ENCODE assay signal across 8 mouse cellular contexts in genomic region chr8:95490006-95490405, GRCm38 (mm10). TPM values are rescaled to one million over a fixed set of nuclear protein-coding genes. Genes with fewer than 3 reads are reported as not detected.
DNase-seq lines count a peak whose midpoint lies in the region; ATAC-seq and TF ChIP-seq lines count a peak whose summit lies in the region.

Gene Csnk2a2 (minus strand): TSS chr8:95490039.

- no peak for DNase-seq in spleen, adult 2 months (ENCODE audit: low read depth in 1 of 2, low spot score in 2 of 2)
- DNase-seq in spleen, adult 12 weeks (ENCODE audit: low spot score): no peak
- no peak for DNase-seq in heart, postnatal 0 days (ENCODE audit: low spot score)
- no peak for DNase-seq in limb, embryonic 10.5 days (ENCODE audit: low spot score)
- no peak for DNase-seq in retina, postnatal 1 day
- no peak for DNase-seq in spleen, postnatal 10 days (ENCODE audit: low spot score in 2 of 2)

- no peak within 1 kb of the TSS for H3K27ac ChIP-seq in spleen, adult 2 months (ENCODE audit: insufficient read depth, low read length)
- H3K27ac ChIP-seq in embryonic facial prominence, embryonic 15.5 days (replicated peaks): no peak within 1 kb of the TSS; the same call in 1 of the 2 replicates
- H3K27ac ChIP-seq in heart, postnatal 0 days (ENCODE audit: low read depth): no peak within 1 kb of the TSS
- H3K27ac ChIP-seq in limb, embryonic 10.5 days: peak within 1 kb of the TSS; percentile 93
- 0 out of 2 replicates have a peak within 1 kb of the TSS, but pooled peaks have one; percentile 23 for H3K27ac ChIP-seq in neural tube, embryonic 14.5 days (ENCODE audit: low read depth, low read length)

- peaks cover 4% of the 10 kb centered on the region for H3K36me3 ChIP-seq in spleen, adult 2 months (ENCODE audit: control insufficient read depth, insufficient read depth, low read length)
- H3K36me3 ChIP-seq in embryonic facial prominence, embryonic 15.5 days: peaks cover 10% of the 10 kb centered on the region; the same call in 1 of the 2 replicates
- H3K36me3 ChIP-seq in heart, postnatal 0 days (replicated peaks; ENCODE audit: control insufficient read depth, insufficient read depth, low read length): peaks cover 13% of the 10 kb centered on the region
- peaks cover 20% of the 10 kb centered on the region for H3K36me3 ChIP-seq in limb, embryonic 10.5 days
- H3K36me3 ChIP-seq in neural tube, embryonic 14.5 days (ENCODE audit: control insufficient read depth, insufficient read depth, low read length): peaks cover 9% of the 10 kb centered on the region

- no peak for TF ChIP-seq EP300 in heart, postnatal 0 days (IDR thresholded peaks at IDR 0.05; ENCODE audit: low read depth)

- no peaks in the 10 kb centered on the region for H3K9me3 ChIP-seq in embryonic facial prominence, embryonic 15.5 days (replicated peaks)
- no peaks in the 10 kb centered on the region for H3K9me3 ChIP-seq in heart, postnatal 0 days (replicated peaks; ENCODE audit: control insufficient read depth, low read length)
- H3K9me3 ChIP-seq in limb, embryonic 10.5 days (replicated peaks): no peaks in the 10 kb centered on the region
- H3K9me3 ChIP-seq in neural tube, embryonic 14.5 days (ENCODE audit: control insufficient read depth, low read length): no peaks in the 10 kb centered on the region

- peak within 1 kb of the TSS; percentile 55; the same call in 1 of the 2 replicates for H3K4me3 ChIP-seq in spleen, adult 2 months (ENCODE audit: extremely low read depth, insufficient read depth, insufficient read length)
- H3K4me3 ChIP-seq in embryonic facial prominence, embryonic 15.5 days (replicated peaks): peak within 1 kb of the TSS; percentile 92
- peak within 1 kb of the TSS; percentile 81 for H3K4me3 ChIP-seq in heart, postnatal 0 days (ENCODE audit: low read depth, low read length)
- H3K4me3 ChIP-seq in limb, embryonic 10.5 days: peak within 1 kb of the TSS; percentile 97
- H3K4me3 ChIP-seq in neural tube, embryonic 14.5 days (ENCODE audit: low read depth, low read length): peak within 1 kb of the TSS; percentile 84

- peaks cover 9% of the 10 kb centered on the region; the same call in 1 of the 2 replicates for H3K4me1 ChIP-seq in spleen, adult 2 months (ENCODE audit: control insufficient read depth, insufficient read depth, insufficient read length)
- H3K4me1 ChIP-seq in embryonic facial prominence, embryonic 15.5 days: peaks cover 23% of the 10 kb centered on the region
- H3K4me1 ChIP-seq in heart, postnatal 0 days (ENCODE audit: control insufficient read depth, insufficient read depth): peaks cover 12% of the 10 kb centered on the region; the same call in 1 of the 2 replicates
- H3K4me1 ChIP-seq in limb, embryonic 10.5 days: peaks cover 18% of the 10 kb centered on the region
- peaks cover 6% of the 10 kb centered on the region for H3K4me1 ChIP-seq in neural tube, embryonic 14.5 days (ENCODE audit: control insufficient read depth, insufficient read depth, low read length)

- WGBS in spleen, adult 2 months: 89% methylated on average over 5 of the region's 5 CpGs
- WGBS in embryonic facial prominence, embryonic 15.5 days: 84% methylated on average over 5 of the region's 5 CpGs
- WGBS in heart, postnatal 0 days: 73% methylated on average over 5 of the region's 5 CpGs
- WGBS in limb, embryonic 10.5 days: 88% methylated on average over 5 of the region's 5 CpGs
- WGBS in neural tube, embryonic 14.5 days: 80% methylated on average over 5 of the region's 5 CpGs

- H3K27me3 ChIP-seq in spleen, adult 2 months (ENCODE audit: control insufficient read depth, insufficient read depth, low read length): no peaks in the 10 kb centered on the region
- H3K27me3 ChIP-seq in embryonic facial prominence, embryonic 15.5 days: no peaks in the 10 kb centered on the region
- no peaks in the 10 kb centered on the region for H3K27me3 ChIP-seq in heart, postnatal 0 days (ENCODE audit: control insufficient read depth, insufficient read depth, low read length)
- no peaks in the 10 kb centered on the region for H3K27me3 ChIP-seq in limb, embryonic 10.5 days (ENCODE audit: low read depth, poor library complexity, severe bottlenecking)
- H3K27me3 ChIP-seq in neural tube, embryonic 14.5 days (ENCODE audit: control insufficient read depth, insufficient read depth, low read length): no peaks in the 10 kb centered on the region

- no peak for TF ChIP-seq CTCF in spleen, adult 2 months (IDR thresholded peaks at IDR 0.05; ENCODE audit: extremely low read depth, insufficient read depth, insufficient read length, insufficient replicate concordance)
- TF ChIP-seq CTCF in heart, postnatal 0 days (IDR thresholded peaks at IDR 0.05; ENCODE audit: low read depth): no peak

- ATAC-seq in embryonic facial prominence, embryonic 15.5 days (ENCODE audit: insufficient number of reproducible peaks, low FRiP score, low TSS enrichment, low read depth): no peak
- no peak for ATAC-seq in heart, postnatal 0 days (ENCODE audit: insufficient read depth, low read depth)
- ATAC-seq in neural tube, embryonic 14.5 days (ENCODE audit: low read depth): no peak

- peak within 1 kb of the TSS; percentile 96; the same call in 1 of the 2 replicates for H3K9ac ChIP-seq in embryonic facial prominence, embryonic 15.5 days
- peak within 1 kb of the TSS; percentile 85 for H3K9ac ChIP-seq in heart, postnatal 0 days (replicated peaks; ENCODE audit: low read depth, low read length)
- peak within 1 kb of the TSS; percentile 98 for H3K9ac ChIP-seq in neural tube, embryonic 14.5 days (replicated peaks; ENCODE audit: low read depth, low read length)

- peak within 1 kb of the TSS; percentile 66 for H3K4me2 ChIP-seq in embryonic facial prominence, embryonic 15.5 days (replicated peaks)
- H3K4me2 ChIP-seq in heart, postnatal 0 days (ENCODE audit: low read depth, low read length): peak within 1 kb of the TSS; percentile 95
- peak within 1 kb of the TSS; percentile 50 for H3K4me2 ChIP-seq in neural tube, embryonic 14.5 days (ENCODE audit: low read depth, low read length)

- TF ChIP-seq POLR2A in spleen, adult 2 months (IDR thresholded peaks at IDR 0.05; ENCODE audit: low read depth, low read length): no peak

RNA-seq across cellular contexts. Expression of gene Csnk2a2, which starts in this region (rescaled TPM):
- polyA plus RNA-seq in spleen, adult 2 months (2012; rRNA removed): 10.3 and 12.9 TPM in 2 replicates
- polyA plus RNA-seq in embryonic facial prominence, embryonic 15.5 days (2015; fragmentation: Nextera tagmentation; extraction: Ambion mirVana): 11.2 and 14.6 TPM in 2 replicates
- 25.0 and 27.6 TPM in 2 replicates for total RNA-seq in heart, postnatal 0 days (2014; rRNA removed; ENCODE audit: low replicate concordance)
- polyA plus RNA-seq in heart, postnatal 0 days (2015; fragmentation: Nextera tagmentation; extraction: Ambion mirVana): 5.3 and 6.2 TPM in 2 replicates
- polyA plus RNA-seq in limb, embryonic 10.5 days (2016; fragmentation: Nextera tagmentation; extraction: Ambion mirVana): 14.0 and 16.4 TPM in 2 replicates
- polyA plus RNA-seq in neural tube, embryonic 14.5 days (2014; fragmentation: Nextera tagmentation; extraction: Ambion mirVana): 16.1 and 16.7 TPM in 2 replicates

Comparison
In these comparisons a context has a peak if more than half of its experiments do, and no peak if none do; other contexts are left out.
1. H3K27ac ChIP-seq: peak in limb, embryonic 10.5 days (single experiment) and neural tube, embryonic 14.5 days (single experiment); none in spleen, adult 2 months (single experiment), embryonic facial prominence, embryonic 15.5 days (single experiment) and heart, postnatal 0 days (single experiment).
2. Peak in every context shown above with its lines, with median percentiles within 50 percentile points of each other: H3K4me3 ChIP-seq, H3K4me2 ChIP-seq and H3K9ac ChIP-seq.